Mouse (Mus musculus) megakaryocyte progenitor cell, adult 5-6 weeks (primary cell): ENCODE data around the gene Fryl. TPM values are rescaled to one million over a fixed set of nuclear protein-coding genes. Genes with fewer than 3 reads are reported as not detected.

Source experiments
- ATAC-seq: replicated peaks from 2 replicates; pipeline ENCODE4 v1.8.0; 2016; ENCODE audit warnings: mild to moderate bottlenecking, moderate TSS enrichment, inconsistent platforms; ENCODE audit not compliant: poor library complexity
- total RNA-seq, 2 experiments: library from RNA; stranded (forward) in 1 of 2; stranded (reverse) in 1 of 2; fragments of 157-497, 149-512 nt in 1 of 2; fragments of 200-1000 nt in 1 of 2; gene quantifications; 2 replicates each; pipeline versions ENCODE4 v1.2.3 to v1.2.4; 2015 to 2017

The Fryl gene
- total RNA-seq, 2 experiments from 2014 or later: 74.2 to 78.5 TPM

DNA sequence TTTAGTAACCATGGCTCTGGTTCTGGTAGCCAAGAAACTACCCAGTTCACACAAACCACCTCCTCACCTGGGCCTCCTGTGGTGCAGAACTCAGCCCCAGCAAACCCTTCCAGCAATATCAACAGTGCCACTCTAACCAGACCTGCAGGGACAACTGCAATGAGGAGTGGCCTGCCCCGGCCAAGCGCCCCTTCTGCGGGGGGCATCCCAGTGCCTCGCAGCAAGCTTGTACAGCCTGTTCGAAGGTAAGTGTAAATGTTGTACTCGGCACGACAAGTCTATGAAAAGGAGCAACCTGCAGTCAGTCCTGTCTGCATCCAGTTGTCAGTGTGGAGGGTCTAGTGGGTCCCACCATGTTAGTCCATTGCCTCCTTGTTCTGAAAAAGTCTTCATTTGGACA is 281.8 kb downstream of the Fryl start, which contains the start of gene Gm10135:
Gene Gm10135, minus strand, starts transcription at position 101 of the 400 bp plus-strand sequence.
- no peak for ATAC-seq

- ATAC-seq: peak; percentile 39; the same call in 1 of the 2 replicates
Observed at GRCm38 (mm10) chr5:72972934-72973333, 283.5 kb downstream of the Fryl start.

GRCm38 (mm10) chr5:72972435-72972834 is 284.0 kb downstream of the Fryl start:
- no peak for ATAC-seq

Other genes with a start within 250 kb of the Fryl start
- gene Slc10a4, start 249.7 kb downstream of the Fryl start, total RNA-seq (2015): not detected in 2 replicates
- not detected in 2 replicates for gene Slc10a4, start 249.7 kb downstream of the Fryl start, total RNA-seq (2017)
- 239 and 256 TPM in 2 replicates for gene Ociad1, start 36.2 kb upstream of the Fryl start, total RNA-seq (2015)
- gene Ociad1, start 36.2 kb upstream of the Fryl start, total RNA-seq (2017): 218 and 231 TPM in 2 replicates
- gene Ociad2, start 84.4 kb upstream of the Fryl start, total RNA-seq (2015): 4.7 and 6.9 TPM in 2 replicates
- 5.5 and 7.9 TPM in 2 replicates for gene Ociad2, start 84.4 kb upstream of the Fryl start, total RNA-seq (2017)
- not detected in 2 replicates for gene Cwh43, start 149.5 kb upstream of the Fryl start, total RNA-seq (2015)
- not detected in 2 replicates for gene Cwh43, start 149.5 kb upstream of the Fryl start, total RNA-seq (2017)
- gene Dcun1d4, start 224.4 kb upstream of the Fryl start, total RNA-seq (2015): 3.5 and 11.1 TPM in 2 replicates
- 6.6 and 19.9 TPM in 2 replicates for gene Dcun1d4, start 224.4 kb upstream of the Fryl start, total RNA-seq (2017)